Mouse (Mus musculus) inflammation-experienced regulatory T-cells, adult 6 months (primary cell): ENCODE results near the gene Hist1h3h. TPM values are rescaled to one million over a fixed set of nuclear protein-coding genes. Genes with fewer than 3 reads are reported as not detected.
"Not testable (repeated sequence)": the region's sequence is repeated elsewhere in the genome, so short reads cannot be mapped to it uniquely, and the experiment has no call there.

Source experiments
- ATAC-seq: one replicate; pipeline ENCODE4 v1.8.0; 2017
- polyA plus RNA-seq, 3 experiments: library from polyadenylated mRNA; unstranded; fragments of 100-300 nt; shearing (Covaris generic); gene quantifications; one replicate each; pipeline ENCODE4 v1.2.1; 2017

The Hist1h3h gene
- 1 to 10 TPM in 1 of 3 experiments, not detected in 2; 4.9 TPM for polyA plus RNA-seq

DNA sequence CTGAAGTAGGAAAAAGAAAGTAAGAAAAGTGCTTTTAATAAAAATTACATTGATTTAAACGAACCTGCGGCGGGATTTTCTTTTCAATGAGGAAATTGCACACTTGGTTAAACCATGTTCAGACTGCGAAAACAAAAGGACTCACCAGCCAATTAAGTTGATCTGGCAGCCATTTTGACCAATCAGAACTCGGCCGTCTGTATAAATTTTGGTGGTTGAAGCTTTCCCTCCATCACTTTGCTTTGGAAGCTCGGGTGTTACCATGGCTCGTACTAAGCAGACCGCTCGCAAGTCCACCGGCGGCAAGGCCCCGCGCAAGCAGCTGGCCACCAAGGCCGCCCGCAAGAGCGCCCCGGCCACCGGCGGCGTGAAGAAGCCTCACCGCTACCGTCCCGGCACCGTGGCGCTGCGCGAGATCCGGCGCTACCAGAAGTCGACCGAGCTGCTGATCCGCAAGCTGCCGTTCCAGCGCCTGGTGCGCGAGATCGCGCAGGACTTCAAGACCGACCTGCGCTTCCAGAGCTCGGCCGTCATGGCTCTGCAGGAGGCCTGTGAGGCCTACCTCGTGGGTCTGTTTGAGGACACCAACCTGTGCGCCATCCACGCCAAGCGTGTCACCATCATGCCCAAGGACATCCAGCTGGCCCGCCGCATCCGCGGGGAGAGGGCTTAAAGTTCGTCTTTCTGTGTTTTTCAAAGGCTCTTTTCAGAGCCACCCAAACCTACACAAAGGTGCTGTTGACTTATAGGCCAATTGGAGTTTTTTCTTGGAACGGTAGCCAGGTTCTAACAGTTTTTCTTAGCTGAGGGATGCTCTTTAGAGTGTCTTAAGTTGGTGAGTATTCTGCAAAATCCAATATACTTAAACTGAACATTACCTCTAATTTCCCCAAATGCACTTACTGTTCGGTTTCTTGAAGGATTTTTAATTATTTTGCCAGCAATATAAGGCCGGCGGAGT lies at the start of gene Hist1h3h:
Gene Hist1h3h, plus strand, starts transcription at position 263 of the 961 bp plus-strand sequence.
- ATAC-seq, result peak; percentile 58

DNA sequence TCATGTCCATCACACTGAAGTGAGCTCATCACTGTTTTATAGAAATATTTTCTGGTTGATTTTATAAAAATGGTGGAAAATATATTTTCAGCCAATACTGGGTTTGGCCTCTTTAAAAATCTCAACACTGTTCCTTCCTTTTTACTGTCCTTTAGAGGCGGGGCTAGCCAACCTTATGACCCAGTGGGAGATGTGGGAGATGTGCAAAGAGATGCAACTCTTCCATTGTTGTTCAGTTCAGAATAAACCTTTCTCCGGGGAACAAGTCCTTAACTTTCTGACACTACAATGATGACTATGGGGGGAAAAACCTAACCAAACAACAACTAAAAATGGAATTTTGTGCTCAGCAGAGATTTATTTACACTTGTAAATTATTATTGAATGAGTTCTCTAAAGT lies 40.2 kb upstream of the Hist1h3h start, which contains the start of gene Olfr1360:
Gene Olfr1360, minus strand, starts transcription at position 101 of the 400 bp plus-strand sequence.
- ATAC-seq, result no peak

DNA sequence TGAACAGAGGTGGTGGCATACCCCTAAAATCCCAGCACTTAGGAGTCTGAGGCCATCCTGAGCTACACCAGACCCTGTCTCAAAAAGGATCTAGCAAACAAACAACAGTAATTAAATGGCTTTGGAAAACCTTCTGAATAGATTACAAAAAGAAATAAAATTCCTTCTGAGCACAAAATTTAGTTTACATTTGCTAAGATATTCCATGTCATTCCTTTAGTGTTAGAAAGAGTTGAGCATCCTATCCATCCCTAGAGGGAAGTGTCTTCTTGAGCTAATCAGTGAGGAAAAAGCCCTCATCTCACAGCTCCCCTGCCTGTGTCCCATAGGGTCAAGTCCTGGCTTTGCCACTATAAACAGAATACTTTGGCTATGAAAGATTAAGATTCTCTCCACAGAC lies 19.6 kb upstream of the Hist1h3h start, which contains the start of gene Olfr1359:
Gene Olfr1359, plus strand, starts transcription at position 301 of the 400 bp plus-strand sequence.
- ATAC-seq, result no peak

DNA sequence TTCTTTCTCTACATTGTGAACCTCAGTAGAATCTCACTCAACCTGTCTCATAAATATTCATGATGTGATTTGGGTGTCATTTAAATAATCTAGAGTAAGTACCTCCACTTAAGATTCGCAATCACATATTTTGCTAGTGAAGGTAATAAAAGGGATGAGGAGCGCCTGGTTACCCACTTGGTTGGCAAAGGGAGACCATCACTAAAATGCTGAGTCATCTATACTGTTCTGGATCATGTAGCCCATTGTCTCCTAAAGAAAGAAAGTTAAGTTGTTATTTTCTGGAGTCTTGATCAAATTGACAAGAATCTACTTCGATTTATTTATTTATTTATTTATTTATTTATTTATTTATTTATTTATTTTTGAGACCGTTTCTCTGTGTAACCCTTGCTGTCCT lies 10.8 kb upstream of the Hist1h3h start:
- no peak for ATAC-seq

DNA sequence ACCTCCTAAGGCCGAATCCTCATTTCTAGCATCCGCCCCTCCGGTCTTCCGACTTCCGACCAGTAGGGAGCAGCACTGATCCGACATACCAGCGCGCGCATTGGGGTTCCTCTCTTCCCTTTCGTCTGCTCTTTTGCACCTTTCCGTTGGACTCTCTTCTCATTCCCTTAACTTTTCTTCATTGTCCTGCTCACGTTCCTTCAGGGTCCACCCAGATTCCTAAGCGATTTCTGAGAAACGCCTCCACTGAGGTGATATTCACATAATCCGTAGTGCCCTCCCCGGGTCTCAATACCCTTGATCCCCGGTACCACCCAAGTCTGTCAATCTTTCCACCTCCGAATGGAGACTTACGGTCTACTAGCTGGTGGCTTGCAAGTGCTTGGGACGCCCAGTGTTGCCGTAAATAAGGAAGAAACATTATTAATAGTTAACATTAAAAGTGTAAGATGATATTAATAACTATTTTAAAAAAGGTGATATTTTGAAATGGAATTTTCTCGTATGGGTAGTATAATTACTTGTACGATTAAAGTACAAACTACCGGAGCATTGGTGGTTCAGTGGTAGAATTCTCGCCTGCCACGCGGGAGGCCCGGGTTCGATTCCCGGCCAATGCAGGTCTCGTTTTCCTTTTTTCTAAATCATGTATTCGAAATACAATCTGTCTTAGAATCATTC lies 7.3 kb upstream of the Hist1h3h start:
- peak; percentile 67 for ATAC-seq

DNA sequence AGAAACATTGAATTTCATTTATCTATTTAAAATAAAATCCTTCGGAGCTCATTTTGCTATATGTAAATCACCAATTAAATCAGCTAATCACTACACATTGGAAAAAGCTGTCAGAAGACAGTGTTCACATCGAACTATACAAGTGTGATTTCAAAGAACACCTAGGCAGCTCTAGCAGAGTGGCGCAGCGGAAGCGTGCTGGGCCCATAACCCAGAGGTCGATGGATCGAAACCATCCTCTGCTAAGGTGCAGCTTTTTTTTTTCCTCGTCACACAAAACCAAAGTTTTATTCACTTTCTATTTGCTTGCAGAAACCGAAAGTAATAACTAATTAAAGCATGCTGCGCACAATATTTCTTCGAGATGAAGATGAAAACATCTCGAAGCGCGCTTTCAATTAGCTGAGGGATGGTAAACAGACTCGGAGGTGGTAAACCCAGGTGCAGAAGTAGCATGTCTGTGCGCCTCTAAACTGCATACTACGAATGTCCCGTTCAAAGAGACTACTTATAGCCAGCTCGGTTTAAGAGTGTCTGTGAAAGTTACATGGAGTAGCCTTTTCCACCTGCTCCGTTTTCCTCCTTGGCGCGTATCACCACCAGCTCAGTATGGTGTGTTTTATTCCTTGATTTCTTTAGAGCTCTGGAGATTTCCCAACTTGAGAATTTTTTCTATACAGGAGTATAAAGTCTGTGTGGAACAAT lies 6.5 kb upstream of the Hist1h3h start:
- peak; percentile 72 for ATAC-seq

DNA sequence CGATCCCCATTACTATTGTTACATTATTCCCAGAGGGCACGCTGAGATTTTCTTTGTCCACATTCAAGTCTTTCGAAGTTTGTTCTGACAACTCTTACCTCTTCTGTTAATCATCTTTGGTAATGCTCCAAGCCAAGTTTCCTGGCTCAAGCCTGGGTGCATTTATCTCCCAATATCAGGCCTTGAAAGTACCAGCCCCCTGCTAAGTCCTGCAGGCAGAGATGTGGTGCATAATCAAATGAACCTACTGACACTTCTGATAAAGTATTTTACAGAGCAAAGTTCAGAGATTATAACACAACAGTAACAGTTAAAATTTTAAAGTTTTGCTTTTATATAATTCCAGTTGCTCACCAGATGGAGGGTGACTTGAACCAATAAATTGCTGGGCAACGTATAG lies 5.8 kb upstream of the Hist1h3h start:
- ATAC-seq, result no peak

DNA sequence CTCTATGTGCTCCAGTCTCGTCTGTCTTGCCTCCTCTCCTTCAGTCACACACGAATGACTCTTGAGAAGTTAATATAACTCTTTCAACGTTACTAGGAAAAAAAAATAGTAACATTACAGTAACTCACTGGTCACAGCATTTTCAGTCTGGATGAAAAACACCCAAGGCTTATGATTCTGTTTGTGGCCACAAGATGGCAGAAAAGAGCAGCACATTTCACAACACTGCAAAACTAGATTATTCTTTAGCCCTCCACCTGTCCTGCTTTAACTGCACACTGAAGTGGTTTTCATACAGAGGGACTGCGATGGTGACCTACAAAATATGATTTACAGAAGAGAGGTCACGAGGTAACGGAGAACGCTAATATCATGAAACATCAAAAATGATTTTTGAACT lies 2.7 kb upstream of the Hist1h3h start:
- peak; percentile 16 for ATAC-seq

DNA sequence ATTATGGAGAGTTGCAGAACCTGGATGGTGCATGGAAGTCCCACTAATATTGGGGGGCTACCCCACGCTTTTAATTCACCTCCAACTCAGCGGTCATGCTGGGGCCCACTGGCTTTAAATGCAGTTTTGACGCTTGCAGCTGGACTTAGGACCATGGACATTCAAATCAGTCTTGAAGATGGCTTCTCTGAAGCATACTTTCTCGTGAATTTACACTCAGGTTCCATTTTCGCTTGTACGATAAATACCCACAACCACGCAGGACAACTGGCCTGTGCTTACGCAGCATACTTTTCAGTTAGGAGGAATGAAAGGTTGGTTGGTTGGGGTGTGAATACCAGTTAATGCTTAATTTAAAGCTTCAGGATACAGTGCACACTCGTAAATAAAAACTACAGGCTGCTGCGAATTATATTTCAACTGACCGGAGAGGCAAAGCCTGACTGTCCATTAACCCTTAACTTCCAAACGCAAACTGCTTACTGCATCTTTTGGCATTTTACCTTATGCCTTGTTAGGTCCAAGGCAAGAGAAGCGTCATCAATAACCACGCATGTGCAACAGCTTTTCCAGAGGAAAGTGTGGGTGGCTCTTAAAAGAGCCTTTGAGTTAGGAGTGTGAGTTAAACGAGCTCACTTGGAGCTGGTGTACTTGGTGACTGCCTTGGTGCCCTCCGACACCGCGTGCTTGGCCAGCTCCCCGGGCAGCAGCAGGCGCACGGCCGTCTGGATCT lies 2.2 kb upstream of the Hist1h3h start:
- ATAC-seq, result no peak

DNA sequence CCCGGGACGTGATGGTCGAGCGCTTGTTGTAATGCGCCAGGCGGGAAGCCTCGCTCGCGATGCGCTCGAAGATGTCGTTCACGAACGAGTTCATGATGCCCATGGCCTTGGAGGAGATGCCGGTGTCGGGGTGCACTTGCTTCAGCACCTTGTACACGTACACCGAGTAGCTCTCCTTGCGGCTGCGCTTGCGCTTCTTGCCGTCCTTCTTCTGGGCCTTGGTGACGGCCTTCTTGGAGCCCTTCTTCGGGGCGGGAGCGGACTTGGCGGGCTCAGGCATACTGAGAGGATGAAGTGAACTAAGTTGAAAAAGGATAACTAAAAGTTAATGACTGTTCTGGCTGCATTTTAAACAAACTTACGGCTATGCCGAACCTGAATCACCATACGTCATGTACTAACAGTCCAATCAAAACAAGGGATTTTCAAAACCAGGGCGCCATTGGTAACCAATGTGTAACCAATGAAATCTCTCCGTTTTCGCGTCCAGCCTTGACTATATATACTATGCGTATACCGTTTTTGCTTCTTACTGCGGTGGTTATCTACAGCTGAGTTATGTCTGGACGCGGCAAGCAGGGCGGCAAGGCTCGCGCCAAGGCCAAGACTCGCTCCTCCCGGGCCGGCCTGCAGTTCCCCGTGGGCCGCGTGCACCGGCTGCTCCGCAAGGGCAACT lies 1.5 kb upstream of the Hist1h3h start, which contains the start of the genes Hist1h2bl and Hist1h2ai:
Gene Hist1h2bl, minus strand, starts transcription at position 280 of the 676 bp plus-strand sequence.
Gene Hist1h2ai, plus strand, starts transcription at position 559 of the 676 bp plus-strand sequence.
- peak; percentile 87 for ATAC-seq

DNA sequence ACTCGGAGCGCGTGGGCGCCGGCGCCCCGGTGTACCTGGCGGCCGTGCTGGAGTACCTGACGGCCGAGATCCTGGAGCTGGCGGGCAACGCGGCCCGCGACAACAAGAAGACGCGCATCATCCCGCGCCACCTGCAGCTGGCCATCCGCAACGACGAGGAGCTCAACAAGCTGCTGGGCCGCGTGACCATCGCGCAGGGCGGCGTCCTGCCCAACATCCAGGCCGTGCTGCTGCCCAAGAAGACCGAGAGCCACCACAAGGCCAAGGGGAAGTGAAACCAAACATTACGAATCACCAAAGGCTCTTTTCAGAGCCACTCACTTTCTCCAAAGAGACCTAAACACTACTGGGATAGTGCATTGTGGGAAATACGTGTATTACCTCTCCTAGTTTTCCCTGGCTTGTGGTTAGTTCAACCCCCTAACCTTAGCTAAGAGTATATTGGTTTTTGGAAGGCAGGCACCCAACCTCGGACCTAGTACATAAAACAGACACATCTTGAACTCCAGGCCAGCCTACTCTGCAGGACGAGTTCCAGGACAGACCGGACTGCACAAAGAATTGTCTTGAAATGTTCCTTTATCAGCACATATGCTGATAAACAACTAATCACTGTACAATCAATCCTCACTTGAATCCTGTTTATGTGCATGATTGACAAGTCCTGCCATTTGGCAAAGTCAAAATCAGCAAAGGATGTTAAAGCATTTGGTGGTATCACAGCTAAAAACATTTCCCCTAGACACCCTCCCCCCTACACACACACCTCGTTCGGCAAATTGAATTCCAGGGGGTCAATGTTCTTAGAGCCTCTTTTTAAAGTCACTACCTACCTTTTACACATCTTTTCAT lies 693 bp upstream of the Hist1h3h start:
- not testable (repeated sequence) for ATAC-seq

DNA sequence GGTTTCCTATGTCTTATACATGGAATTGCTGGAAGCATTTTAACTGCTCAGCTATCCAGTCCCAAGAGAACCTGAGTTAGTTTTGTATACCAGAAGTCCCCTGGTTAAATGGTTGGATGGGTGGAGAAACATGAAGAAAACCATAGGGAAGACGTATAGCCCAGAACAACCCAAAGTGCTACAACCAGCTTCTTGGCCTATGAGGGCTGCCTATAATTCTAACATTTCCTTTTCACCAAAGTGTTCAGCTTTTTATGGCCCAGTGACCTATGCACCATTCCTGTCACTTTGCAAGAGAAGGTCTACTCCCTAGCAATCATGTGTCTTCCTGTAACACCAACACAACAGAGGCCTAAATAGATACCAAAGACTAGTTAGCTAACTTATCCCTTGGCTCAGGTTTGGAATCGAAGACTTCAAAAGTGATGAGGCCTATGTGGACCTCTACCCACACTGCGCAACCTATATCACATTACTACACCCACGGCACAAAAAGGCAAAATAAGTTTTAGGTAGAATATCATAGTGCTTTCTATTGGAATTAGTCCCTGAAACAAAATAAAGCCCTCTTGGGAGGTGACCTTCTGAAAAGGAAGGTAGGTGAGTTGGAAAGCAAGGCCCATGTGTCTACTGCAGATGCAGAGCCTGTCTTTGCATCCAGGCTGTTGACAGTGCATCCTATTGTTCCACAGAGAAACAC lies 1.1 kb downstream of the Hist1h3h start:
- no peak for ATAC-seq

DNA sequence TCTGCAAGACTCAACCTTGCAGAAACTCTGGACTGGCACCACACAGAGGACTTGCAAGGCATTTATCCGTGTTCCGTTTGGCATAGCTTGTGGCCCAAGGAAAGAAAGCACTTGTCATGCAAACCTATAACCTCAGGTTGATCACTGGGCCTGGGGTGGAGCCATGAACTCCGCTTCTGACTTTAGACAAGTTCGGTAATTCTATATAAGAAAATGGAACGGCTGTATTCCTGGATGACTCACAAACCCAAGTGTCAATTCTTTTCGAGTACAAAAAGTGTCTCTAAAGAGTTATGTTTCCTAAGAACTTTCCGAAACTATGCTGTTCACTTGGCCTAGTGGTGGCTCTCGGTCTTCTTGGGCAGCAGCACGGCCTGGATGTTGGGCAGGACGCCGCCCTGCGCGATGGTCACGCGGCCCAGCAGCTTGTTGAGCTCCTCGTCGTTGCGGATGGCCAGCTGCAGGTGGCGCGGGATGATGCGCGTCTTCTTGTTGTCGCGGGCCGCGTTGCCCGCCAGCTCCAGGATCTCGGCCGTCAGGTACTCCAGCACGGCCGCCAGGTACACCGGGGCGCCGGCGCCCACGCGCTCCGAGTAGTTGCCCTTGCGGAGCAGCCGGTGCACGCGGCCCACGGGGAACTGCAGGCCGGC lies 3.8 kb downstream of the Hist1h3h start:
- peak; percentile 6 for ATAC-seq

DNA sequence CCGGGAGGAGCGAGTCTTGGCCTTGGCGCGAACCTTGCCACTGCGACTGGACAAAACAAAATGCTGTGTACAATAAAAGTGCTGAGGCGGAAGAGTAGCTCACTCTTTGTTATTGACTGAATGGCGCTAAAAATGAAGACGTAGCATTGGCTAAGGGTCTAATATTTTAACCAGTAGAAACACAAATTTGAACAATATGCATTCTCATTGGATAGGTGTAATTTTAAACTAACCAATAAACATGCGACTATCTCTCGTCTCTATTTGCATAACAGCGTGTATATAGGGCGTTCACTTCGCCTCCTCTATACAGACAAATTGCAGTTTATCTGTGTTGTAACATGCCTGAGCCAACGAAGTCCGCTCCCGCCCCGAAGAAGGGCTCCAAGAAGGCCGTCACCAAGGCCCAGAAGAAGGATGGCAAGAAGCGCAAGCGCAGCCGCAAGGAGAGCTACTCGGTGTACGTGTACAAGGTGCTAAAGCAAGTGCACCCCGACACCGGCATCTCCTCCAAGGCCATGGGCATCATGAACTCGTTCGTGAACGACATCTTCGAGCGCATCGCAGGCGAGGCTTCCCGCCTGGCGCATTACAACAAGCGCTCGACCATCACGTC lies 4.4 kb downstream of the Hist1h3h start, which contains the start of gene Hist1h2bm:
Gene Hist1h2bm, plus strand, starts transcription at position 288 of the 616 bp plus-strand sequence.
- peak; percentile 95 for ATAC-seq

DNA sequence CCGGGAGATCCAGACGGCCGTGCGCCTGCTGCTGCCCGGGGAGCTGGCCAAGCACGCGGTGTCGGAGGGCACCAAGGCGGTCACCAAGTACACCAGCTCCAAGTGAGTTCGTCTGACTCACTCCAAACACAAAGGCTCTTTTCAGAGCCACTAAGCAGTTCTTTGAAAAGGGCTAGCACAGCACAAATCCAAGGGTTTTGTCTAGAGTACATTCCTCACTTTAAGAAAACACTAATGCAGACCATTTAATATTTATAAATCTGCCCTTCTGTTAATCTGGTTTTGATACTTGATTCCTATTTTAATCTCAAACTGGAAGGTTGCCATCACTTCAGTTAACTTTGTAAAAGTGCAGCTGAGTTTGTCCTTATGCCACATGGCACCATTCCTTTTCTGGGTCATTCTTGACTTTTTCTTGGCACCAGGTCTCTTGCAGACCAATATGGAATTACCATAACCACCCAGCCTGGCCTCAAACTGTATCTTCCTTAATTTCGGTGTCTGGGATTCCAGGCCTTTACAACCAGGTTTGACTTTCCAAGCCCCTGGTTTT lies 5.0 kb downstream of the Hist1h3h start:
- no peak for ATAC-seq

DNA sequence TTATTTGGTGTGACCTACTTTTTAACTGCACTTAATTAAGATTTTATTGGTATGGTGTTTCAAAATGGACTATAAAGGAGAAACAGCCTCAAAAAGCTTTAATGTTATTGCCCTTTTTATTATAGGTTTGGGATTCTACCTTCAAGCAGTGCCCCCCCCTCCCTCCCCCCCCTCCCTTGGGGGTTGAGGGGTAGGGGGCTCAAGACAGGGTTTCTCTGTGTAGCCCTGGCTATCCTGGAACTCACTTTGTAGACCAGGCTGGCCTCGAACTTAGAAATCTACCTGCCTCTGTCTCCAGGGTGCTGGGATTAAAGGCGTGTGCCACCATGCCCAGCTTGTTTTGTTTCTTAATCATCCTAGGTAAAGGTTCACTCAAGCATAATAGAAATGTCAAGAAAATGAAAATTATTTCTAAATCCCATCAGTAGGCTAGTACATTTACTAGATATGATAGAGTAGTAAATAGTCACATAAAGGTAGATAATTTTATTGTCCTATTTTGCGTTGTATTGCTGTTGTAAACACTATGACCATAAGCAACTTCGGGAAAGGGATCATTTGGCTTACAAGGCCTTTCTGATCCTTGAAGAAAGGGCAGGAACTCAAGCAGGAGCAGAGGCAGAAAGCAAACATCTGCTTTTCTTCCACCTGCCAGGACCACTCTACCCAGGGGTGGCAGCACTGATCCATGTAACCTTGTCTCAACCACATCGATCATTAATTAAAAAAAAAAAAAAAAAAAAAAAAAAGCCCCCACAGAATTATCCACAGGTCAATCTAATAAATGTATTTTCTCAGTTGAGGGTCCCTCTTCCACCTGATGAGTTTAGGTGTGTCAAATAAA lies 5.8 kb downstream of the Hist1h3h start:
- ATAC-seq, result no peak

DNA sequence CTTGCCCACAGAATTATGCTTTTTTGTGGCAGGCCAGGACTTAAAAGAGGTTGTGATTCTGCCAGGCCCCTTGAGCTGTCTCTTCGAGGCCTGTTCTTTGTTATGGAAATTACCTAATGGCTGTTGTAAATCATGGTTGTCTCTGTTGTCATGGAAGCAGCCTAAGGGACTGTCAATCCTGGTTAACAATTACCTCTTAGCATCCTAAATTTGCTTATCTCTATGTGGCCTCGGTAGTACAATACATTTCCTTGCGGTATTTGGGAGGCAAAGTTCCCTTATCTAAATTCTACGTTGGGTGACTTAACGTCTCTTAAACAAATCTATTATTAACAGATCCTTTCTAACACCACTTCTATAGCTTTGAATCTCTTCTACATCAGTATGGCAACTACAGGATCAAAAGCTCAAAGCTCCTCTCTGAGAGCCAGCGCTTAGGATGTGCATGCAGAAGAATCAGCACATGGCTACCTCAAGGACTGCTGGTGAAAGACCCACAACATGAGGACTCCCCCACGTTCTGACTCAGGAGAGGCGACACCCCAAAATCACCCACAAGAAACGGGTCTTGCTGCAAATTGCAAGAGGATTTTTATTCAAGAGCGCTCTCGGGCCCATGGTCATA lies 10.6 kb downstream of the Hist1h3h start:
- ATAC-seq, result no peak
